Mouse (Mus musculus): ENCODE data around the gene Tmem202.

DNA sequence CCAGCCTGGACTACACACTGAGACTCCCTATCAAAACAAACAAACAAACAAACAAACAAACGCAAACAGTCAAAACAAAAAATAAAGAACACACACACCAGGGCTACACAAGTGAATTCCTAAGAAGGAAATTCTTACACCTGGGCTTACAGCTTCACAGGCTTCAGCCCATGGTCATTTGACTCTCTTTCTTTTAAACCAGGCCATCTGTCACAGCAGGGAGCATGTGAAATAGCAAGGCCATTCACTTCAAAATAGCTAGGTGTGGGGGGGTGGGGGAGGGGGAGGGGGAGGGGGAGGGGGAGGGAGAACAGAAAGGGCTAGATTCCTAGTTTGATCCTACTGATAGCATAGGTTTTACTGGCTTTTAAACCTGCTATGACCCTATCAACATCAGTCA lies 31.5 kb downstream of the Tmem202 start:
- TF ChIP-seq CTCF (IDR thresholded peaks at IDR 0.05; ENCODE audit: low read depth, low read length) (no peak), POLR2A (IDR thresholded peaks at IDR 0.05; ENCODE audit: borderline replicate concordance, low read depth, low read length) (no peak)
